Mouse (Mus musculus) midbrain, embryonic 15.5 days (tissue): ENCODE measurements around the gene Hps1. TPM values are rescaled to one million over a fixed set of nuclear protein-coding genes. Genes with fewer than 3 reads are reported as not detected.

Experiments
- ATAC-seq: fragments of 200-750 bp; cut with Nextera tagmentation; replicated peaks from 2 replicates; pipeline ENCODE4 v1.8.0; 2017; ENCODE audit warnings: moderate TSS enrichment
- H3K27ac ChIP-seq: fragments of 300-500 bp; sonication (generic); 2 replicates; pipeline ENCODE4 v1.5.1; 2015; ENCODE audit warnings: mild to moderate bottlenecking, inconsistent platforms
- H3K27me3 ChIP-seq: fragments of 300-500 bp; sonication (generic); replicated peaks from 2 replicates; pipeline ENCODE4 v1.6.1; 2015; ENCODE audit warnings: inconsistent platforms
- H3K36me3 ChIP-seq: fragments of 300-500 bp; sonication (generic); replicated peaks from 2 replicates; pipeline ENCODE4 v1.6.1; 2015; ENCODE audit warnings: inconsistent platforms
- H3K4me1 ChIP-seq: fragments of 300-500 bp; sonication (generic); 2 replicates; pipeline ENCODE4 v1.6.1; 2015; ENCODE audit warnings: inconsistent platforms
- H3K4me2 ChIP-seq: fragments of 300-500 bp; sonication (generic); 2 replicates; pipeline ENCODE4 v1.6.1; 2015; ENCODE audit warnings: inconsistent platforms, mild to moderate bottlenecking, moderate library complexity
- H3K4me3 ChIP-seq: fragments of 300-500 bp; sonication (generic); 2 replicates; pipeline ENCODE4 v1.5.1; 2015; ENCODE audit warnings: mild to moderate bottlenecking, inconsistent platforms
- H3K9ac ChIP-seq: fragments of 300-500 bp; sonication (generic); 2 replicates; pipeline ENCODE4 v1.6.1; 2015; ENCODE audit warnings: mild to moderate bottlenecking, inconsistent platforms
- H3K9me3 ChIP-seq: fragments of 300-500 bp; sonication (generic); 2 replicates; pipeline ENCODE4 v1.6.1; 2016; ENCODE audit warnings: inconsistent platforms
- WGBS: fragments of 180-500 bp; shearing (Covaris S2); methylation state at CpG from one replicate; pipeline ENCODE4 v1.1.7; 2015; ENCODE audit warnings: mixed read lengths; 5-methylcytosine and 5-hydroxymethylcytosine counted together
- polyA plus RNA-seq: library from polyadenylated mRNA; unstranded; fragments of >200 nt; fragmentation: Nextera tagmentation; extraction: Ambion mirVana; gene quantifications from 2 replicates; pipeline ENCODE4 v1.2.1, GENCODE M21; 2015

The Hps1 gene
- 11.8 and 12.6 TPM in 2 replicates for polyA plus RNA-seq

DNA sequence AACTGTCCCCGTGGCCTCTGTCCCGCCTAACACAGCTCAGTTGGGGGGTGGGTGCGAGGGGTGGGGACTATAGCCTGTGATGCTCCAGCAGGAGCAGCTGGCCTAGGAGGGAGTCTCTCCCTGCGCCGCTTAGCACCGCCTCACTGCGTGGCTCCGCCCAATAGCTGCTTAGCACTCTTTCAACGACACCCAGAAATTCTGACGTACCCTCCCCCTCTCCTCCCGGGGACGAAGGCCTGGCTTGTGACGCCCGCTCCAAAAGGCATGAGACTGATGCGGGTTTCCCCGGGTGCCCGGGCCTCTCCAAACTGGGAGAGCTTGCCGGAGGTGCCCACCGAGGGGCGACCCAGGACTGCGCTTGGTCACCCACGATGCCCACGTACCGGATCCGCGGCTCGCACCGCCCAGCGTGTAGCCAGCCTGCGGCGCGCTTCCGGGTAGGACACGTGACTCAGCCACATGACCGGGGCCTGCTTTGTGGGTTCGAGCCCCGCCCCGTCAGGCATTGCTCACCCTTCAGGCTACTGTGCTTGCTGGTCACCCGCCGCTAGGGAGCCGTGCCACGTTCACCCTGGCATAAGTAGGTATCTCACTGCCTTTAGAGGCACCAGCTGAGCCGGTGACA, at the start of gene Hps1:
TSS of gene Hps1 (minus strand) at position 448 of the 625 bp plus-strand sequence.
- Histone ChIP-seq H3K4me3 (peak within 1 kb of the TSS; percentile 69), H3K9ac (peak within 1 kb of the TSS; percentile 76), H3K4me1 (peaks cover 11% of the 10 kb centered on the region; the same call in 1 of the 2 replicates), H3K4me2 (peak within 1 kb of the TSS; percentile 61), H3K9me3 (no peaks in the 10 kb centered on the region), H3K27me3 (no peaks in the 10 kb centered on the region), H3K36me3 (no peaks in the 10 kb centered on the region), H3K27ac (peak within 1 kb of the TSS; percentile 94)
- WGBS, result under 1% methylated on average over 40 of the region's 43 CpGs
- peak; percentile 98 for ATAC-seq

DNA sequence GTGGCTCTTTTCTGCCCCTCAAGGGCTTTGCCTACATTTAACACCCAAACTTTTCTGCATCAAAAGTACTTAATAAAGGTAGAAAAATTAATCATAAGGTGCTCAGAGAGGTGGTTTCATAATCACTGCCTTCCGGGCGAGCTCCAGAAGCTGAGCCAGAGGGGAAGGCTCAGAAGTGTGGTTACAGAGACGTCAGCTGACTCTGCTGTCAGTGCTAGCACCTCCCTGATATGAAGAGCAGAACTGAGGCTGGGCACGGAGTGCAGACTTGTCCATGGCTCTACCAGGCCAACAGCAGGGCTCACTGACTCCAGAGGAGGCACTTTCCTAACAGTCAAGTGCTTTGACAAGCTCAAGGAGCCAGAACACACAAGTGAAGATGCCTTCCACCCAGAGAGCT, 49.4 kb upstream of the Hps1 start:
- no peak overlapping the region for H3K27ac ChIP-seq
- H3K4me2 ChIP-seq, result no peak overlapping the region
- H3K9me3 ChIP-seq, result no peaks in the 10 kb centered on the region
- no peaks in the 10 kb centered on the region for H3K4me1 ChIP-seq
- no peaks in the 10 kb centered on the region for H3K27me3 ChIP-seq
- no peak for ATAC-seq
- H3K9ac ChIP-seq, result no peak overlapping the region
- no peak overlapping the region for H3K4me3 ChIP-seq
- 73% methylated on average over 4 of the region's 4 CpGs for WGBS
- no peaks in the 10 kb centered on the region for H3K36me3 ChIP-seq

DNA sequence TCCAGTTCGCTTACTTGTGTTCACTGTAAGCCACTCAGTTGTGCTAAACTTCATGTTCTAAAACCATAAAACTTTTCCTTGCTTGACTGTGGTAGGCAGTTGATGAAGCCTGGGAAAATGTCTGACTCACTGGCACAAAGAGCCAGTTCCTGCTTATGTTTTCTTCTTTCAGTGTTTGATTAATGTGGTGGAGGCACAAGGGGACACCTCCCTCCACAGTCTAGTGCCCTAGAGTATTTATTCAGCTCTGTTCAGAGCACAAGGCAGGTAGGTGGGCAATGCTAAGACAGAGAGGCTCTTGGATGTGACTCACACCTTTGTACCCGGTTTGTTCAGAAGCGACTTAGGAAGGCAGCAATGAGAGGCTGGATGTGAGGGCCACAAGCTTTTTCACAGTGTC, 48.1 kb upstream of the Hps1 start:
- no peak overlapping the region for H3K9ac ChIP-seq
- ATAC-seq, result no peak
- H3K4me2 ChIP-seq, result no peak overlapping the region
- H3K27ac ChIP-seq, result no peak overlapping the region
- 93% methylated on average over 3 of the region's 3 CpGs for WGBS
- H3K4me3 ChIP-seq, result no peak overlapping the region
- H3K27me3 ChIP-seq, result no peaks in the 10 kb centered on the region
- H3K4me1 ChIP-seq, result no peaks in the 10 kb centered on the region
- no peaks in the 10 kb centered on the region for H3K9me3 ChIP-seq
- no peaks in the 10 kb centered on the region for H3K36me3 ChIP-seq

DNA sequence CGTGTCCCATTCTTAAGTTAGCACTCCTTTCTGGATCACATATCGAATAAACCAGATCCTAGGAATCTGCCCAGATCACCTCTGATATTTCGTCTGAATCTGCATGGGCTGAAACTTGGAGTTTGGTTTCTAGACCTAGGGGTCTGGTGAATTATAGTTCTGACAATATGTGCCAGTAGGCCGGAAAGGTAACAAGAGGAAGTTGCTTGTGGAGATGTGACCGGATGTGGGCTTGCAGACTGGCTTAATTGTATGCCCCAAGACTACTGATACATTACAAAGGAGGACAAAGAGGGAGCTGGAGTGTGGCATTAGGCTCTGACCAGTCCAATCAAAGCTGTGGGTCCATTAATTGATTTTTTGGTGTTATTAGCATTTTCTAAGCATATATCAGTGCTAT, 40.3 kb upstream of the Hps1 start:
- no peaks in the 10 kb centered on the region for H3K9me3 ChIP-seq
- no peaks in the 10 kb centered on the region for H3K36me3 ChIP-seq
- H3K27me3 ChIP-seq, result no peaks in the 10 kb centered on the region
- no peak overlapping the region for H3K9ac ChIP-seq
- ATAC-seq, result no peak
- H3K4me3 ChIP-seq, result no peak overlapping the region
- H3K27ac ChIP-seq, result no peak overlapping the region
- H3K4me2 ChIP-seq, result no peak overlapping the region
- H3K4me1 ChIP-seq, result no peaks in the 10 kb centered on the region
- 92% methylated on average over 5 of the region's 5 CpGs for WGBS

DNA sequence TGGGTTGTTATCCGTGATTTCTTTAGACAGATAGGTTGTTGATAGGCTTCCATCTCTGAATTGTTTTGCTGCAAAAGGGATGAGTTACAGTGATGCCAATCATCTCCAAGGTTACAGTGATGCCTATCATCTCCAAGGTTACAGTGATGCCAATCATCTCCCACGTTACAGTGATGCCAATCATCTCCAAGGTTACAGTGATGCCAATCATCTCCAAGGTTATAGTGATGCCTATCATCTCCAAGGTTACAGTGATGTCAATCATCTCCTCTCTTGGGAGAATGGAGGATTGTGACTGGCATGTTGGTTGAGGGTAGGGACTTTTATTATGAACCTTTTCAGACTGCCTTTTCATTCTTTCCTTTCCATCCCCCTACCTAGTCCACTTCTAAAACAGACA, 38.0 kb upstream of the Hps1 start:
- H3K4me1 ChIP-seq, result no peaks in the 10 kb centered on the region
- H3K9me3 ChIP-seq, result no peaks in the 10 kb centered on the region
- H3K4me3 ChIP-seq, result no peak overlapping the region
- no peak overlapping the region for H3K9ac ChIP-seq
- no peak for ATAC-seq
- no peak overlapping the region for H3K4me2 ChIP-seq
- 58% methylated on average over 2 of the region's 2 CpGs for WGBS
- no peak overlapping the region for H3K27ac ChIP-seq
- H3K27me3 ChIP-seq, result no peaks in the 10 kb centered on the region
- H3K36me3 ChIP-seq, result no peaks in the 10 kb centered on the region

DNA sequence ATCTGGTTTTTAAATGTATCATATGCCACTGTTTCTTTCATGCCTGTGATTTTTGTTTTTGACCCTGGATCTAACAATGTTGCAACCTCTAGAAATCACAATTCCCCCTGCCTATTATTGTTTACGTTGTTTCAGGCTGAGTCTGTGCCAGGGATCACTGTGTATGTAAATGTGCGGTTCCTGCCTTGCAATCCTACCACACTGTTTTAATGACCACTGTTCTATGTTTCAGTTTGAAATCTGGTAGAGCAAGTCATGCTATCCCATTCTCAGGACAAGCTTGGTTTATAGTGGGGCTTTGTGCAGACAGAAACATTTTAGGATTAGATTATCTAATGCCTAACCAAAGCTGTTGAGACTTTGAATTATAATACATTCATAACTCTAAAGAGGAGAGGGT, 36.5 kb upstream of the Hps1 start:
- no peak overlapping the region for H3K9ac ChIP-seq
- no peaks in the 10 kb centered on the region for H3K9me3 ChIP-seq
- ATAC-seq, result no peak
- no peak overlapping the region for H3K27ac ChIP-seq
- H3K36me3 ChIP-seq, result no peaks in the 10 kb centered on the region
- no peak overlapping the region for H3K4me2 ChIP-seq
- WGBS, result 96% methylated on average over 2 of the region's 2 CpGs
- no peaks in the 10 kb centered on the region for H3K27me3 ChIP-seq
- no peaks in the 10 kb centered on the region for H3K4me1 ChIP-seq
- H3K4me3 ChIP-seq, result no peak overlapping the region

DNA sequence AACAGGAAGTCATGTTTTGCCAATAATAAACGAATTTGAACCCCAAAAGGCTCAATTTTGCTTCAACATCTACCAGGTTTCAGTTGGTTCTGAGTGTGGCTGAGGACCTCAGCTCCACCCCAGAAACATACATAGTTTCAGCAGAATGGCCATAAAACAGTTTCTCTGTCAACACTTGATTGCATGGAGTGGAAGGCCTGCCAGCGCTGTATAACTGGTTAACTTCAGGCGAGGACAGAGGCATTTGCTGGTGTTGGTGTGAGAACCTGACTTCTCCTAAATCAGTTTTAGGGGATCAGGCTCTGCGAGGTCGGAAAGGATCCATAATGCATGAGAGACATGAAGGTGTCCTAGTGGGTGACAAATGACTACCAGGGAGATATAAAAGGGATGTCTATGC, 30.4 kb upstream of the Hps1 start:
- Histone ChIP-seq H3K4me2 (no peak overlapping the region), H3K9me3 (no peaks in the 10 kb centered on the region), H3K4me1 (no peaks in the 10 kb centered on the region), H3K27ac (no peak overlapping the region), H3K36me3 (no peaks in the 10 kb centered on the region), H3K4me3 (no peak overlapping the region), H3K9ac (no peak overlapping the region), H3K27me3 (no peaks in the 10 kb centered on the region)
- no peak for ATAC-seq
- 81% methylated on average over 5 of the region's 5 CpGs for WGBS

DNA sequence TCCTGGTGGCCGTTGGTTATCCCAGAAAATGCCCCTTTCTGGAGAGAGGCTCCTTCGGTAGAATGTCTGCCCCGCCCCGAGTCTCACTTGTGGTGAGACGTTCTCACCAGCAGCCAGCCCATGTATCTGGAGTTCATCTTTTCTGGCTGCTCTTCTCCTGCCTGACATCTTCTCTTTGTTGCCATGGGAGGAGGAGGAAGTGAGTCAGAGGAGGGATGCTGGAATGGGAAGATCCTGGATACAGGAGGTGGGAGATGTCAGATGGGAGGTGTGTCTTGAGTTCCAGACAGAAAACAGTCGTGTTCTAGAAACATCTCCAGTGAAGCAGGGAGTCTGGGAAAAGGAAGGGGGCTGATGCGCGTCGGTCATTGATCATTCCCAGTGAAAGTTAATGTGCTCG, 29.7 kb upstream of the Hps1 start:
- no peak for ATAC-seq
- Histone ChIP-seq H3K4me3 (no peak overlapping the region), H3K36me3 (no peaks in the 10 kb centered on the region), H3K27me3 (no peaks in the 10 kb centered on the region), H3K9ac (no peak overlapping the region), H3K4me2 (no peak overlapping the region), H3K4me1 (no peaks in the 10 kb centered on the region), H3K27ac (no peak overlapping the region), H3K9me3 (no peaks in the 10 kb centered on the region)
- 89% methylated on average over 10 of the region's 10 CpGs for WGBS

DNA sequence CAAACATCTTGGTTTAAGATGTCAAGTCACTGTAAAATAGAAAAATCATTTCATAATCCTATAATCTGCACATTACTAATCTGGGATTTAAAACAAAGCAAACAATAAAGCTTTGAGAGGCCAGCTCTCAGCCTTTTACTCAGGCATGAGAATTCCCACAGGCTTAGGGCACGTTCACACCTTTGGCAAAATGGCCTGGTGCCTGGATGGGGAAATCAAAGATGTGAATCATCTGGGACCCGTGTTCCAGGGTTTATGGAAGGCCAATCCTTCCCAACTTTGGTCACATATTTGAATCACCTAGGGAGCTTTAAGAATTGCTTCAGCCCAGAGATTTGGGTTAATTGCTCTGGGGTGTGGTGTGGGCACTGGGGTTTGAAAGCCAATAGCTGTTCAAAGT, 18.1 kb upstream of the Hps1 start:
- Histone ChIP-seq H3K36me3 (no peaks in the 10 kb centered on the region), H3K4me3 (no peak overlapping the region), H3K4me1 (peaks cover 8% of the 10 kb centered on the region; the same call in 1 of the 2 replicates), H3K27ac (no peak overlapping the region), H3K27me3 (no peaks in the 10 kb centered on the region), H3K9ac (no peak overlapping the region), H3K9me3 (no peaks in the 10 kb centered on the region), H3K4me2 (no peak overlapping the region)
- 70% methylated on average over 2 of the region's 2 CpGs for WGBS
- no peak for ATAC-seq

DNA sequence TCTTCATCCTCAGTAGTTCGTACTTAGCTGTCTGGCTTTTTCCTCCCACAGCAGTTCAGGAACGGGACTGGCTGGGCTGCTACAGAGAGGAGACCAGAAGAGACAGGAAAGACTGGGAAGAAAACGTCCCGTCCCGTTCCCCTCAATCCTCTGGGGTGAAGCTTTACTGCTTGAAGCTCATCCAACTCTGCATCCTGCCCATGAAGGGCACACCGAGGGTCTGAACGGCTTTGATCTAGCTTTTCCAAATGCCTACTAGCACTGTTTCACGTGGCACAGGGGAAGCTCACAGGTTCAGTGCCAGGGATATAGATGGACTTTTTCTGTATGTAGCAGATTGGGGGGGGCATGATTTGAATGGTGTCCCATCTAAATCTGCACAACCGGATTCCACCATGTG, 16.0 kb upstream of the Hps1 start:
- H3K4me3 ChIP-seq, result peak overlapping the region; percentile 46
- no peak overlapping the region for H3K27ac ChIP-seq

DNA sequence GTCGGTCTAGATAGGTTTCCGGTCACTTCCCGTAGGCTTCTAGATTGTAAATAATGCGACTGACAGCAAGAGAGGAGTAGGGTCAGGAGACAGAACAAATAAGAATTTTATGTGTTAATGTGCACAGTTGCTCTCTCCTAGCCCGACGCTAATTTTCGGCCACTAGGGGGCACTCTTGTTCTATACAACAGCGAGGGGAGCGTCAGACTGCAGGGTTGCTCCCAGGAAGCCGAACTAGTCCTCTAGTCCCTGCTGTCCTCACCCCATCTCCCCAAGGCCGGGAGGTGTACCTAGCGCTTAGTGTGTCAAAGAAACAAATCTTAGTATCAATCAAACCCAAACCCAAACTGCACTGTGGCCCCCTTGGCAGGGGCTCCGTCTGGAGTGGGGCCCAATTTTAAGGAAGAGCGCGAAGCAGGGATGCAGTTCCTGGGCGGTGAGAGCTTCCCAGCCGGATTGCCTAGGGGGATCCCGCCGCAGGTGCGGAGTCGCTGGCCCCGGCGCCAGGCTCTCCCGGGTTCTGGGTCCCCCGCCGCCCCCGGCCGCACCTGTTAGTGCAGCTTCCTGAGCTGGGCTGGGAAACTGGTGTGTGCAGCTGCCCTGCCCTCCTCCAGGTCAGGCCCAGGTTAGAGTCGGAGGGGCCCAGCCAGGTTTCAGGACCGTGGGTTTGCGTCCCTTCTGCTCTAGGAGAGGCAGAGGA, 15.3 kb upstream of the Hps1 start:
- Histone ChIP-seq H3K4me3 (peak overlapping the region; percentile 46), H3K27me3 (no peaks in the 10 kb centered on the region), H3K4me2 (peak overlapping the region; percentile 98), H3K9ac (peak overlapping the region; percentile 57), H3K36me3 (no peaks in the 10 kb centered on the region), H3K4me1 (peaks cover 8% of the 10 kb centered on the region; the same call in 1 of the 2 replicates), H3K27ac (no peak overlapping the region), H3K9me3 (no peaks in the 10 kb centered on the region)
- WGBS, result 2% methylated on average over 31 of the region's 31 CpGs
- peak; percentile 96 for ATAC-seq

More for the DNA sequence above, 16.0 kb upstream of the Hps1 start:
- no peaks in the 10 kb centered on the region for H3K27me3 ChIP-seq
- H3K4me1 ChIP-seq, result peaks cover 8% of the 10 kb centered on the region; the same call in 1 of the 2 replicates
- H3K9ac ChIP-seq, result peak overlapping the region; percentile 57
- no peaks in the 10 kb centered on the region for H3K9me3 ChIP-seq
- WGBS, result 29% methylated on average over 9 of the region's 9 CpGs
- H3K4me2 ChIP-seq, result peak overlapping the region; percentile 98
- peak; percentile 20; the same call in 1 of the 2 replicates for ATAC-seq
- no peaks in the 10 kb centered on the region for H3K36me3 ChIP-seq

DNA sequence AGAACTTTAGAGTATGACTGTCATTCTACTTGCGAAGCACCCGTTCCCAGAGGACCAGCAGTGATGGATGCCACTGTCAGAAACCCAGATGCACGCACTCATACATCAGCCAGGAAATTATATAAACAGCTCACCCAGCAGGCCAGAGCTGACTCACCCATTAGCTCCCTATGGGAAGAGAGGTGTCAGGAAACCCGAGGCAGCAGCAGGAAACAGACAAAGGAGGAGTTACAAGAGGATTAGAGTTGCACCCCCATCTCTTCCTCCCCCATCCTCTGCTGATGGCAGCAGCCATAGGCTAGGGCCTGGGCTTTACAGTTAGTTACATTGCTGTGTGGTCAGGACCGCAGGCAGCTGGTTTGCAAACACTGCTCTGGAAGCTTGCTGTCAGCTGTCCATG, 8.5 kb upstream of the Hps1 start:
- H3K27ac ChIP-seq, result no peak overlapping the region
- no peaks in the 10 kb centered on the region for H3K27me3 ChIP-seq
- no peaks in the 10 kb centered on the region for H3K36me3 ChIP-seq
- no peak overlapping the region for H3K9ac ChIP-seq
- WGBS, result 57% methylated on average over 5 of the region's 5 CpGs
- no peak overlapping the region for H3K4me3 ChIP-seq
- H3K4me1 ChIP-seq, result peaks cover 19% of the 10 kb centered on the region
- no peak overlapping the region for H3K4me2 ChIP-seq
- no peaks in the 10 kb centered on the region for H3K9me3 ChIP-seq
- ATAC-seq, result no peak
